In genomic region chr2:71309726-71310125, GRCm38 (mm10) we compare ENCODE assay signal across 33 mouse cellular contexts.
"Had no signal": no experiment of that assay in that cellular context is flagged by ENCODE, and none has a peak within 500 bp of the region (broad histone marks: within the 10 kb centered on the region; RNA-seq: fewer than 3 reads in every experiment).

No protein-coding gene starts in this region.

- H3K27ac ChIP-seq: heart, embryonic 13.5 days; heart, embryonic 15.5 days; hindbrain, embryonic 10.5 days; hindbrain, embryonic 12.5 days; hindbrain, embryonic 13.5 days; hindbrain, embryonic 14.5 days; hindbrain, embryonic 15.5 days; hindbrain, postnatal 0 days; intestine, embryonic 15.5 days; kidney, embryonic 15.5 days; kidney, postnatal 0 days; layer of hippocampus, adult 2 months; left cerebral cortex, adult 2 months had no signal

- H3K4me3 ChIP-seq: heart, embryonic 13.5 days; heart, embryonic 15.5 days; hindbrain, embryonic 10.5 days; hindbrain, embryonic 12.5 days; hindbrain, embryonic 13.5 days; hindbrain, embryonic 15.5 days; intestine, embryonic 15.5 days; kidney, embryonic 15.5 days; layer of hippocampus, adult 2 months; left cerebral cortex, adult 2 months had no signal

- ATAC-seq: hindbrain, embryonic 16.5 days; hindbrain, postnatal 0 days; inflammation-experienced regulatory T-cells, adult 6 months; intestine, embryonic 15.5 days; intestine, embryonic 16.5 days; intestine, postnatal 0 days had no signal

- H3K4me2 ChIP-seq: heart, embryonic 13.5 days; heart, embryonic 15.5 days; hindbrain, embryonic 12.5 days; hindbrain, embryonic 13.5 days; hindbrain, embryonic 14.5 days; hindbrain, embryonic 15.5 days; intestine, embryonic 15.5 days; kidney, embryonic 15.5 days had no signal

- DNase-seq: heart, postnatal 10 days; heart, postnatal 14 days; heart, postnatal 36 days; heart, postnatal 4 days; kidney, adult 11 months; kidney, adult 18-20 months; kidney, adult 2 months; kidney, adult 8-10 months; kidney, adult 9 months; kidney, postnatal 10 days; kidney, postnatal 14 days; kidney, postnatal 25 days; kidney, postnatal 36 days; kidney, postnatal 4 days; layer of hippocampus, adult 9-11 months; layer of hippocampus, postnatal 36 days had no signal

- H3K9me3 ChIP-seq: heart, embryonic 13.5 days; heart, embryonic 15.5 days; hindbrain, embryonic 10.5 days; hindbrain, embryonic 12.5 days; hindbrain, embryonic 13.5 days; hindbrain, embryonic 15.5 days; intestine, embryonic 15.5 days; kidney, embryonic 15.5 days had no signal

- H3K36me3 ChIP-seq: intestine, embryonic 15.5 days had no signal

- H3K27me3 ChIP-seq: heart, embryonic 13.5 days; heart, embryonic 15.5 days; hindbrain, embryonic 12.5 days; hindbrain, embryonic 13.5 days; hindbrain, embryonic 15.5 days; intestine, embryonic 15.5 days; kidney, embryonic 15.5 days had no signal

- H3K9ac ChIP-seq: heart, embryonic 13.5 days; heart, embryonic 15.5 days; hindbrain, embryonic 12.5 days; hindbrain, embryonic 13.5 days; hindbrain, embryonic 14.5 days; hindbrain, embryonic 15.5 days; intestine, embryonic 15.5 days; kidney, embryonic 15.5 days had no signal

- H3K4me1 ChIP-seq: hindbrain, embryonic 15.5 days; intestine, embryonic 15.5 days had no signal
